18 mouse cellular contexts compared by ENCODE assay signal in genomic region chr10:24641416-24642140, GRCm38 (mm10). TPM values are rescaled to one million over a fixed set of nuclear protein-coding genes. Genes with fewer than 3 reads are reported as not detected.
A peak's percentile ranks its signal among the peaks of the same experiment; 100 is the strongest.
DNase-seq lines count a peak whose midpoint lies in the region; ATAC-seq and TF ChIP-seq lines count a peak whose summit lies in the region.
"Had no signal": no experiment of that assay in that cellular context is flagged by ENCODE, and none has a peak within 500 bp of the region (broad histone marks: within the 10 kb centered on the region; RNA-seq: fewer than 3 reads in every experiment).

No protein-coding gene starts in this region.

- no peak overlapping the region for H3K9ac ChIP-seq in liver, postnatal 0 days (replicated peaks)
- no peak overlapping the region for H3K9ac ChIP-seq in intestine, embryonic 16.5 days (ENCODE audit: low read depth, low read length)
- H3K9ac ChIP-seq: hindbrain, embryonic 14.5 days; liver, embryonic 15.5 days; midbrain, embryonic 15.5 days had no signal

- peaks cover 15% of the 10 kb centered on the region for H3K4me1 ChIP-seq in liver, postnatal 0 days (ENCODE audit: insufficient read depth)
- peaks cover 22% of the 10 kb centered on the region for H3K4me1 ChIP-seq in intestine, embryonic 16.5 days (ENCODE audit: control insufficient read depth, insufficient read depth, low read length)
- H3K4me1 ChIP-seq: liver, embryonic 15.5 days; midbrain, embryonic 15.5 days had no signal

- no peak overlapping the region for H3K4me2 ChIP-seq in liver, postnatal 0 days (ENCODE audit: low read depth, low read length)
- H3K4me2 ChIP-seq in intestine, embryonic 16.5 days (ENCODE audit: low read depth, low read length) = no peak overlapping the region
- H3K4me2 ChIP-seq: hindbrain, embryonic 14.5 days; liver, embryonic 15.5 days; midbrain, embryonic 15.5 days had no signal

- 38% methylated on average over 14 of the region's 14 CpGs for WGBS in liver, postnatal 0 days (ENCODE audit: insufficient replicate concordance)
- WGBS in intestine, embryonic 16.5 days = 69% methylated on average over 14 of the region's 14 CpGs

- no peaks in the 10 kb centered on the region for H3K27me3 ChIP-seq in liver, postnatal 0 days (ENCODE audit: insufficient read depth, low read length)
- no peaks in the 10 kb centered on the region for H3K27me3 ChIP-seq in intestine, embryonic 16.5 days (replicated peaks; ENCODE audit: control insufficient read depth, insufficient read depth, low read length)
- H3K27me3 ChIP-seq: liver, embryonic 15.5 days; midbrain, embryonic 15.5 days; Patski had no signal

- no peak for TF ChIP-seq EP300 in liver, postnatal 0 days (IDR thresholded peaks at IDR 0.05; ENCODE audit: low read depth)

- DNase-seq in liver, postnatal 0 days = no peak
- no peak for DNase-seq in liver
- peak; percentile 21 for DNase-seq in T-cell, adult 2 months (ENCODE audit: low spot score)
- peak; percentile 38 for DNase-seq in thymus, postnatal 25 days
- DNase-seq in layer of hippocampus, postnatal 36 days = no peak
- DNase-seq: cerebellum, adult 2 months; embryo, embryonic 11 days; heart, adult 2 months; kidney, adult 18-20 months; left cerebral cortex, postnatal 4 days; right cerebral cortex, postnatal 14 days had no signal

- no peak overlapping the region for H3K4me3 ChIP-seq in liver, postnatal 0 days (ENCODE audit: low read depth, low read length)
- H3K4me3 ChIP-seq in intestine, embryonic 16.5 days (ENCODE audit: low read length) = no peak overlapping the region
- H3K4me3 ChIP-seq: heart, adult 2 months; liver, embryonic 15.5 days; midbrain, embryonic 15.5 days had no signal

- H3K9me3 ChIP-seq in liver, postnatal 0 days (ENCODE audit: low read length) = no peaks in the 10 kb centered on the region
- H3K9me3 ChIP-seq in intestine, embryonic 16.5 days (ENCODE audit: control insufficient read depth, low read length) = no peaks in the 10 kb centered on the region
- H3K9me3 ChIP-seq: liver, embryonic 15.5 days; midbrain, embryonic 15.5 days had no signal

- TF ChIP-seq CTCF in liver, postnatal 0 days (IDR thresholded peaks at IDR 0.05; ENCODE audit: low read depth) = no peak

- H3K27ac ChIP-seq in liver, postnatal 0 days (ENCODE audit: low read depth) = no peak overlapping the region
- no peak overlapping the region for H3K27ac ChIP-seq in intestine, embryonic 16.5 days (ENCODE audit: low read length)
- H3K27ac ChIP-seq: heart, adult 2 months; hindbrain, embryonic 14.5 days; liver, embryonic 15.5 days; midbrain, embryonic 15.5 days had no signal

- no peaks in the 10 kb centered on the region; the same call in 1 of the 2 replicates for H3K36me3 ChIP-seq in liver, postnatal 0 days (replicated peaks; ENCODE audit: insufficient read depth, low read length)
- H3K36me3 ChIP-seq in intestine, embryonic 16.5 days (ENCODE audit: control insufficient read depth, insufficient read depth, low read length) = no peaks in the 10 kb centered on the region
- H3K36me3 ChIP-seq: liver, embryonic 15.5 days; midbrain, embryonic 15.5 days had no signal

- peak; percentile 46; the same call in 1 of the 2 replicates for ATAC-seq in liver, postnatal 0 days
- ATAC-seq in inflammation-experienced regulatory T-cells, adult 6 months = peak; percentile 44
- no peak for ATAC-seq in intestine, embryonic 16.5 days
- ATAC-seq: forebrain, embryonic 14.5 days; midbrain, embryonic 15.5 days; Patski had no signal

RNA-seq across cellular contexts. Expression of gene Ccn2, which starts 46.3 kb away (rescaled TPM):
- 0.58 and 1.3 TPM in 2 replicates for polyA plus RNA-seq in liver, postnatal 0 days (2015; fragmentation: Nextera tagmentation; extraction: Ambion mirVana)
- not detected for polyA plus RNA-seq in inflammation-experienced regulatory T-cells, adult 6 months (2017; shearing (Covaris generic))
- 8.9 and 12.7 TPM in 2 replicates for polyA plus RNA-seq in intestine, embryonic 16.5 days (2015; fragmentation: Nextera tagmentation; extraction: Ambion mirVana)
- total RNA-seq in layer of hippocampus, postnatal 36 days (2021) = 1 to 10 TPM; 6.3 to 8.3 TPM

Comparison
In these comparisons a context has a peak if more than half of its experiments do, and no peak if none do; other contexts are left out.
1. DNase-seq: peak in T-cell, adult 2 months (single experiment) and thymus, postnatal 25 days (single experiment); none in liver, postnatal 0 days (single experiment), liver (single experiment) and layer of hippocampus, postnatal 36 days (0 of 2).